Mouse (Mus musculus) CD8-positive naive resting alpha-beta T cell, adult 2 months (primary cell): Measurements from ENCODE around the gene Gm45015.
"Not testable (repeated sequence)": the region's sequence is repeated elsewhere in the genome, so short reads cannot be mapped to it uniquely, and the experiment has no call there.

Source experiments
- DNase-seq, 2 experiments: peaks; one replicate each; pipeline ENCODE4 v3.0.0; 2022; ENCODE audit warnings: low read depth in 2 of 2, low spot score in 2 of 2

Gm45015 gene

GRCm38 (mm10) chrX:73336740-73337139 lies at the start of gene Gm45015:
TSS of gene Gm45015 (minus strand) at chrX:73336840.
- DNase-seq: no peak

- DNase-seq: no peak
Measured at GRCm38 (mm10) chrX:73384924-73385323, 48.3 kb upstream of the Gm45015 start.

GRCm38 (mm10) chrX:73384419-73384818 lies 47.8 kb upstream of the Gm45015 start:
- no peak for DNase-seq

GRCm38 (mm10) chrX:73363291-73363690 lies 26.7 kb upstream of the Gm45015 start:
- DNase-seq: no peak

GRCm38 (mm10) chrX:73356719-73357118 lies 20.1 kb upstream of the Gm45015 start:
- no peak for DNase-seq

GRCm38 (mm10) chrX:73356163-73356562 lies 19.5 kb upstream of the Gm45015 start:
- no peak for DNase-seq

- DNase-seq: no peak
Measured at GRCm38 (mm10) chrX:73344346-73344745, 7.7 kb upstream of the Gm45015 start.

GRCm38 (mm10) chrX:73343802-73344201 lies 7.2 kb upstream of the Gm45015 start:
- no peak for DNase-seq

- DNase-seq: no peak
Measured at GRCm38 (mm10) chrX:73342941-73343735, 6.5 kb upstream of the Gm45015 start.

GRCm38 (mm10) chrX:73342483-73342895 lies 5.8 kb upstream of the Gm45015 start, which contains the start of gene Zfp275:
TSS of gene Zfp275 (plus strand) at chrX:73342621.
- DNase-seq: peak; percentile 68

GRCm38 (mm10) chrX:73342068-73342467 lies 5.4 kb upstream of the Gm45015 start:
- DNase-seq: no peak

GRCm38 (mm10) chrX:73341473-73341872 lies 4.8 kb upstream of the Gm45015 start:
- DNase-seq: no peak

GRCm38 (mm10) chrX:73333548-73333947 lies 3.1 kb downstream of the Gm45015 start:
- no peak for DNase-seq

- DNase-seq: no peak
Measured at GRCm38 (mm10) chrX:73327215-73327614, 9.4 kb downstream of the Gm45015 start.

- DNase-seq: no peak
Measured at GRCm38 (mm10) chrX:73321029-73321428, 15.6 kb downstream of the Gm45015 start.

GRCm38 (mm10) chrX:73312522-73312921 lies 24.1 kb downstream of the Gm45015 start:
- DNase-seq: peak; percentile 9 to 28

- not testable (repeated sequence) for DNase-seq
Measured at GRCm38 (mm10) chrX:73295745-73296144, 40.9 kb downstream of the Gm45015 start.

- DNase-seq: not testable (repeated sequence)
Measured at GRCm38 (mm10) chrX:73292876-73293275, 43.8 kb downstream of the Gm45015 start, which contains the start of the genes Xlr5a and Xlr5c. TSS of gene Xlr5a (minus strand) at chrX:73292976. TSS of gene Xlr5c (minus strand) at chrX:73292976.
